Mouse (Mus musculus) liver, embryonic 14.5 days (tissue): Measurements from ENCODE around the gene Ifi27.

Experiments used
- CTCF ChIP-seq: IDR thresholded peaks from 2 replicates; pipeline ENCODE4 v1.5.1; 2016; ENCODE audit warnings: antibody characterized with exemption, low read depth, control low read depth
- EP300 ChIP-seq: IDR thresholded peaks from 2 replicates; pipeline ENCODE4 v1.6.1; 2016; ENCODE audit warnings: antibody characterized with exemption, low read depth

- TF ChIP-seq CTCF, result no peak
- TF ChIP-seq EP300, result no peak
Measured at GRCm38 (mm10) chr12:103443524-103443923, 9.5 kb downstream of the Ifi27 start, which contains the start of gene Ifi27l2a.
